Mouse (Mus musculus): Measurements from ENCODE around the gene Clmp. TPM values are rescaled to one million over a fixed set of nuclear protein-coding genes. Genes with fewer than 3 reads are reported as not detected.
A peak's percentile ranks its signal among the peaks of the same experiment; 100 is the strongest.

Clmp gene
- total RNA-seq, 1 experiment = 1.7 TPM

DNA sequence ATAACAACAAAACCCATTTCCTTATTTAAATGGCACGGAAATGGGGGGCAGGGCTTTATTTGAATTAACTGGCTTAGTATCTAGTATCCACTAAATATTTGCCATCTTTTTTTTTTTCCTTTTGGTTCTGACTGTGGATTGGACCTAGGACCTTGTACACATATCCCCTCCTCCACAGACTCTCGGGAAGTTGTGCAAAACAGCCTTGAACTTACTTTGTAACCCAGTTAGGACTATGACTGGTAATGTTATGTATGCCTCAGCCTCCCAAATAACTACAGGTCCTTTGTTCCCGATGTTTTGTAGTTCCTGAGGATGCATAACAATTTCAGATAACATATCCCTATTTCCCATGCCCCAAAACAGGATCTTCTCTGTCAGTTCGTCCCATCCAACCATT is 88.1 kb downstream of the Clmp start:
- Histone ChIP-seq H3K4me1 (ENCODE audit: control insufficient read depth in 2 of 2, insufficient read depth in 2 of 2, low read length in 2 of 2, poor library complexity in 1 of 2) (0 out of 4 replicates have a peak, but pooled peaks cover 3 to 4% of the 10 kb centered on the region in 2 experiments), H3K27ac (ENCODE audit: insufficient read depth, low read depth, low read length, poor library complexity, severe bottlenecking) (no peak overlapping the region), H3K9ac (ENCODE audit: insufficient read depth, low read depth, low read length, poor library complexity, severe bottlenecking) (no peak overlapping the region), H3K36me3 (ENCODE audit: control insufficient read depth, insufficient read depth, low read length, poor library complexity, severe bottlenecking) (peaks cover 2% of the 10 kb centered on the region; the same call in 1 of the 2 replicates), H3K4me3 (ENCODE audit: insufficient read depth in 1 of 2, low read depth in 1 of 2, low read length in 2 of 2, poor library complexity in 1 of 2, severe bottlenecking in 1 of 2) (no peak overlapping the region), H3K9me3 (ENCODE audit: control insufficient read depth, insufficient read depth, low read depth, low read length) (no peaks in the 10 kb centered on the region)
- no peak for TF ChIP-seq CHD2 (IDR thresholded peaks at IDR 0.05; ENCODE audit: low read depth, low read length)
- TF ChIP-seq MAFK (IDR thresholded peaks at IDR 0.05; ENCODE audit: insufficient read depth, low read depth, low read length) = no peak
- TF ChIP-seq HCFC1 (IDR thresholded peaks at IDR 0.05; ENCODE audit: borderline replicate concordance, insufficient read depth, low read length) = no peak
- TF ChIP-seq ZC3H11A (IDR thresholded peaks at IDR 0.05; ENCODE audit: borderline replicate concordance, low read depth, low read length) = no peak
- DNase-seq (ENCODE audit: low read depth, low spot score) = no peak
- in situ Hi-C loops (cut with MboI; ENCODE audit: low sequenced_read_pairs in 2 of 2, unreplicated experiment in 2 of 2) = no loop called here

DNA sequence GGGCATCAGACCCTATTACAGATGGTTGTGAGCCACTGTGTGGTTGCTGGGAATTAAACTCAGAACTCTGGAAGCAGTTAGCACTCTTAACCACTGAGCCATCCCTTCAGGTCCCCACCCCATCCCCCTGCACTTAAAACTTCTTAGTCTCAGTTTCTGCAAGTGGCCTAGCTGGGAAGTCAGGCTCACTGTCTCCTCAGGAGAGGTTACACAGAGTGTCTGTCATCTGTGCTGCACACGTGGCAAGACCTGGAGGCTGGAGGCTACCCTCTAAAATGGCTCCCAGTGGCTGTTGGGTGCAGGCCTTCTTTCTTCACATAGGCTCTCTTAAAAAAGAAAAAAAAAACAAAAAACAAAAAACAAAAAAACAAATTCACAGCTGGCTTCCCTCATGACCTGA is 90.3 kb downstream of the Clmp start:
- no peak for DNase-seq (ENCODE audit: low read depth, low spot score)
- peaks cover under 1 to 6% of the 10 kb centered on the region in 2 experiments; a peak in 2 of 4 replicates for H3K4me1 ChIP-seq (ENCODE audit: control insufficient read depth in 2 of 2, insufficient read depth in 2 of 2, low read length in 2 of 2, poor library complexity in 1 of 2)
- H3K9ac ChIP-seq (ENCODE audit: insufficient read depth, low read depth, low read length, poor library complexity, severe bottlenecking) = no peak overlapping the region
- H3K9me3 ChIP-seq (ENCODE audit: control insufficient read depth, insufficient read depth, low read depth, low read length) = no peaks in the 10 kb centered on the region
- H3K27ac ChIP-seq (ENCODE audit: insufficient read depth, low read depth, low read length, poor library complexity, severe bottlenecking) = peak overlapping the region; percentile 40; the same call in 1 of the 2 replicates
- in situ Hi-C loops (cut with MboI; ENCODE audit: low sequenced_read_pairs in 2 of 2, unreplicated experiment in 2 of 2) = no loop called here
- H3K4me3 ChIP-seq (ENCODE audit: insufficient read depth in 1 of 2, low read depth in 1 of 2, low read length in 2 of 2, poor library complexity in 1 of 2, severe bottlenecking in 1 of 2) = no peak overlapping the region
- TF ChIP-seq MAFK (IDR thresholded peaks at IDR 0.05; ENCODE audit: insufficient read depth, low read depth, low read length) (no peak), HCFC1 (IDR thresholded peaks at IDR 0.05; ENCODE audit: borderline replicate concordance, insufficient read depth, low read length) (no peak), ZC3H11A (IDR thresholded peaks at IDR 0.05; ENCODE audit: borderline replicate concordance, low read depth, low read length) (no peak), CHD2 (IDR thresholded peaks at IDR 0.05; ENCODE audit: low read depth, low read length) (no peak), ZNF384 (IDR thresholded peaks at IDR 0.05; ENCODE audit: low read depth, low read length) (no peak)
- H3K36me3 ChIP-seq (ENCODE audit: control insufficient read depth, insufficient read depth, low read length, poor library complexity, severe bottlenecking) = no peaks in the 10 kb centered on the region

DNA sequence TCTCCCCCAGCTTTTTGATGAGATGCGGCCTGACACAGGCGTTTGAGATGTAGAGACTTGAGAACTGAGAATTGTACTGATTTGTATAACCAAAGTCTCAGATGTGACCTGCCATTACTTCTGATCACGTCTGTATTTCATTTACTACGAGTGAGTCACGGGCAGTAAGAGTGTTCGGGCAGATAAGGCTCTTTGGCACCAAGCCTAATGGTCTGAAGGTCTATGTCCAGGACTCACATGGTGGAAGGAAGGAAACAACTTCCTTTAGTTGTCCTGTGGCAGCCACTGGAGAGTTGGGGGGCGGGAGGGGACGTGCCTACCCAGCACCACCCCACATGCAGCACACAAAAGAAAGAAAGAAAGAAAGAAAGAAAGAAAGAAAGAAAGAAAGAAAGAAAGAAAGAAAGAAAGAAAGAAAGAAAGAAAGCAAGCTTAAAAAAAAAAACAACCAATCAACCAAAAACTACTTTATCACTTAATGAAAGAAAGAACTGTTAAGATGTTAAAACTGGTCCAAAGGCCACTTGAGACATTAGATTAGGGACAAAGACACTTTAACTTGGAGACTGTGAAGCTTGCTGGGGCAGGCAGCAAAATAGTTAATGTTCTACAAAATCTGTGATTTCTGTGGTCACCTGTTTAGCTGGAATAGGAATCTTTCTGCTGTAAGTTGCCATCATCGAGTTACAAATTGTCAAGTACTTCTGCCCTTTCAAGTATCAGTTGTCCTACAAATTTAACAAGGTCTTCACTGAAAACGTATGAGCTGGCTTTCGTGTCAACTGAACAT is 90.9 kb downstream of the Clmp start:
- no peak for DNase-seq (ENCODE audit: low read depth, low spot score)
- Histone ChIP-seq H3K9ac (ENCODE audit: insufficient read depth, low read depth, low read length, poor library complexity, severe bottlenecking) (no peak overlapping the region), H3K36me3 (ENCODE audit: control insufficient read depth, insufficient read depth, low read length, poor library complexity, severe bottlenecking) (no peaks in the 10 kb centered on the region), H3K27ac (ENCODE audit: insufficient read depth, low read depth, low read length, poor library complexity, severe bottlenecking) (no peak overlapping the region; the same call in 1 of the 2 replicates), H3K4me3 (ENCODE audit: insufficient read depth in 1 of 2, low read depth in 1 of 2, low read length in 2 of 2, poor library complexity in 1 of 2, severe bottlenecking in 1 of 2) (no peak overlapping the region), H3K9me3 (ENCODE audit: control insufficient read depth, insufficient read depth, low read depth, low read length) (no peaks in the 10 kb centered on the region), H3K4me1 (ENCODE audit: control insufficient read depth in 2 of 2, insufficient read depth in 2 of 2, low read length in 2 of 2, poor library complexity in 1 of 2) (peaks cover 0 to 6% of the 10 kb centered on the region in 2 experiments; a peak in 3 of 4 replicates)
- TF ChIP-seq HCFC1 (IDR thresholded peaks at IDR 0.05; ENCODE audit: borderline replicate concordance, insufficient read depth, low read length) = no peak
- TF ChIP-seq MAFK (IDR thresholded peaks at IDR 0.05; ENCODE audit: insufficient read depth, low read depth, low read length) = no peak
- TF ChIP-seq ZC3H11A (IDR thresholded peaks at IDR 0.05; ENCODE audit: borderline replicate concordance, low read depth, low read length) = no peak
- TF ChIP-seq CHD2 (IDR thresholded peaks at IDR 0.05; ENCODE audit: low read depth, low read length) = no peak
- no peak for TF ChIP-seq ZNF384 (IDR thresholded peaks at IDR 0.05; ENCODE audit: low read depth, low read length)
- in situ Hi-C loops (cut with MboI; ENCODE audit: low sequenced_read_pairs in 2 of 2, unreplicated experiment in 2 of 2) = no loop called here

GRCm38 (mm10) chr9:40780111-40780510 is 94.3 kb downstream of the Clmp start:
- in situ Hi-C loops (cut with MboI; ENCODE audit: low sequenced_read_pairs in 2 of 2, unreplicated experiment in 2 of 2) = no loop called here
- no peak for TF ChIP-seq CHD2 (IDR thresholded peaks at IDR 0.05; ENCODE audit: low read depth, low read length)
- H3K36me3 ChIP-seq (ENCODE audit: control insufficient read depth, insufficient read depth, low read length, poor library complexity, severe bottlenecking) = no peaks in the 10 kb centered on the region
- peak overlapping the region; percentile 84 for H3K27ac ChIP-seq (ENCODE audit: insufficient read depth, low read depth, low read length, poor library complexity, severe bottlenecking)
- H3K9ac ChIP-seq (ENCODE audit: insufficient read depth, low read depth, low read length, poor library complexity, severe bottlenecking) = no peak overlapping the region
- no peaks in the 10 kb centered on the region for H3K9me3 ChIP-seq (ENCODE audit: control insufficient read depth, insufficient read depth, low read depth, low read length)
- peaks cover 8 to 9% of the 10 kb centered on the region in 2 experiments for H3K4me1 ChIP-seq (ENCODE audit: control insufficient read depth in 2 of 2, insufficient read depth in 2 of 2, low read length in 2 of 2, poor library complexity in 1 of 2)
- no peak for DNase-seq (ENCODE audit: low read depth, low spot score)
- no peak overlapping the region for H3K4me3 ChIP-seq (ENCODE audit: insufficient read depth in 1 of 2, low read depth in 1 of 2, low read length in 2 of 2, poor library complexity in 1 of 2, severe bottlenecking in 1 of 2)
